Mouse (Mus musculus) midbrain, embryonic 13.5 days (tissue): Measurements from ENCODE around the gene Vwce. TPM values are rescaled to one million over a fixed set of nuclear protein-coding genes. Genes with fewer than 3 reads are reported as not detected.

Experiments used
- ATAC-seq: fragments of 200-750 bp; cut with Nextera tagmentation; 2 replicates; pipeline ENCODE4 v1.8.0; 2017; ENCODE audit warnings: mild to moderate bottlenecking, moderate TSS enrichment, moderate library complexity
- H3K27ac ChIP-seq: fragments of 300-500 bp; sonication (generic); 2 replicates; pipeline ENCODE4 v1.5.1; 2015; ENCODE audit warnings: inconsistent platforms, mild to moderate bottlenecking, moderate library complexity
- H3K27me3 ChIP-seq: fragments of 300-500 bp; sonication (generic); 2 replicates; pipeline ENCODE4 v1.6.1; 2015; ENCODE audit warnings: mild to moderate bottlenecking, inconsistent platforms
- H3K36me3 ChIP-seq: fragments of 300-500 bp; sonication (generic); 2 replicates; pipeline ENCODE4 v1.6.1; 2015; ENCODE audit warnings: mild to moderate bottlenecking, inconsistent platforms
- H3K4me1 ChIP-seq: fragments of 300-500 bp; sonication (generic); replicated peaks from 2 replicates; pipeline ENCODE4 v1.6.1; 2015; ENCODE audit warnings: inconsistent platforms
- H3K4me2 ChIP-seq: fragments of 300-500 bp; sonication (generic); replicated peaks from 2 replicates; pipeline ENCODE4 v1.6.1; 2015; ENCODE audit warnings: moderate library complexity, mild to moderate bottlenecking, inconsistent platforms
- H3K4me3 ChIP-seq: fragments of 300-500 bp; sonication (generic); replicated peaks from 2 replicates; pipeline ENCODE4 v1.5.1; 2015; ENCODE audit warnings: mild to moderate bottlenecking, inconsistent platforms
- H3K9ac ChIP-seq: fragments of 300-500 bp; sonication (generic); replicated peaks from 2 replicates; pipeline ENCODE4 v1.6.1; 2015; ENCODE audit warnings: mild to moderate bottlenecking, inconsistent platforms
- H3K9me3 ChIP-seq: fragments of 300-500 bp; sonication (generic); 2 replicates; pipeline ENCODE4 v1.6.1; 2016; ENCODE audit warnings: mild to moderate bottlenecking, inconsistent platforms
- WGBS: fragments of 180-500 bp; shearing (Covaris S2); methylation state at CpG from one replicate; pipeline ENCODE4 v1.1.7; 2015; 5-methylcytosine and 5-hydroxymethylcytosine counted together
- polyA plus RNA-seq: library from polyadenylated mRNA; unstranded; fragments of >200 nt; fragmentation: Nextera tagmentation; extraction: Ambion mirVana; gene quantifications from 2 replicates; pipeline ENCODE4 v1.2.1, GENCODE M21; 2015

Gene Vwce
- polyA plus RNA-seq, 1 experiment from 2014 or later = 0.61 TPM

DNA sequence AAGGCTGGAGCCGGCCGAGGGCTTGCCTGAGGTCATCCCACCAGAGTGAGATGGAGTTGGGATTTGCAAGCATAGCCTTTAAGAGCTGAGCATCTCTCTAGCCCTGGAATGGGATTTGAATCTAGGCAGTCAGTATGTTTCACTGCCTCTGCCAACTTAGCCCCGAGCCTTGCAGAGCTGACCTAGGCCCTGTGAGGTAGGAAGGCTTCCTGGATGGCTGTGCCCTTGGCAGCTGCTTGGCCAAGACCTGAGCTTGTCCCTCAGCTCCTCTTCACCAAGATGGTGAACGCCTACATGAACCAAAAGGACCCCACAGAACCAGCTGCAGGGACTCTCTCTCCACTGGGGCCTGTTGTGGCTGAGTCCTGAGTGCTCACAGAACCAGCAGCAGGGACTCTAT is 76.7 kb downstream of the Vwce start:
- H3K36me3 ChIP-seq = peaks cover 59% of the 10 kb centered on the region
- peak overlapping the region; percentile 26; the same call in 1 of the 2 replicates for H3K27ac ChIP-seq
- no peak overlapping the region for H3K4me3 ChIP-seq
- H3K4me2 ChIP-seq = no peak overlapping the region
- H3K4me1 ChIP-seq = peaks cover 25% of the 10 kb centered on the region
- no peaks in the 10 kb centered on the region for H3K27me3 ChIP-seq
- no peak overlapping the region for H3K9ac ChIP-seq
- ATAC-seq = no peak
- H3K9me3 ChIP-seq = no peaks in the 10 kb centered on the region
- 95% methylated on average over 4 of the region's 4 CpGs for WGBS

DNA sequence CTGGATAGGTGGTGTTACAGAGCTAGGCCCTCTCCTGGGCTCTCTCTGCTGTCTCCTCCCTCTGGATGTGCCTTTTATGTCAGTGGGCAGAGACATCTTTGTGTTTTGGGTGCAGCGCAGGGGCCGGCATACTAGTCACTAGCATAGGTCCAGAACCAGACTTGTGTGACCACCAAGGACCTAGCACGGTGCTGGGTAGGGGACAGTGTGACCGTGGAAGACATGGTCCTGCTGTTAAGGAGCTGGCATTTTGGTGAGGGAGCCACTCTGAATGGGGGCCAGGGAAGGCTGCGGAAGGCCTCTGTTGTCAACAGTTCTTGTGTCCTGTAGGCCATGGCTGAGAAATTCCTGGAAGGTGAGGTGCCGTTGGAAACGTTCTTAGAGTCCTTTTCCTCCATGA is 78.2 kb downstream of the Vwce start:
- H3K4me2 ChIP-seq = no peak overlapping the region
- ATAC-seq = no peak

DNA sequence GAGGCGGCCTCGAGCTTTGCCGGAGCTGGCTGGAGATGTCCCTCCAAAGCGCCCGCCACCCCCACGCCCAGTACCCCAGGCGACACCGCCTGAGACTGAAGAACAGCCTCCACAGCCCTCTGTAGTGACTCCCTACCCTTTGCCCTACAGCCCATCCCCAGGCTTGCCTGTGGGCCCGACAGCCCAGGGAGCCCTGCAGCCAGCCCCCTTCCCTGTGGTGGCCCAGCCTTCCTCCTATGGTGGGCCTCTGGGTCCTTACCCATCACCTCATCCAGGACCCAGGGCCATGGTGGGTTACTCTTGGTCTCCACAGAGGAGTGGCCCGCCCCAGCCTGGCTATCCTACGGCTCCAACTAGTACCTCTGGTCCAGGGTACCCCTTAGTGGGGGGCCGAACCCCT is 78.6 kb downstream of the Vwce start:
- peaks cover 42% of the 10 kb centered on the region for H3K36me3 ChIP-seq
- H3K4me3 ChIP-seq = no peak overlapping the region
- ATAC-seq = no peak
- peaks cover 25% of the 10 kb centered on the region for H3K4me1 ChIP-seq
- H3K27me3 ChIP-seq = no peaks in the 10 kb centered on the region
- no peak overlapping the region for H3K27ac ChIP-seq
- H3K4me2 ChIP-seq = no peak overlapping the region
- 91% methylated on average over 12 of the region's 12 CpGs for WGBS
- H3K9ac ChIP-seq = no peak overlapping the region
- no peaks in the 10 kb centered on the region for H3K9me3 ChIP-seq

More for the DNA sequence above, 78.2 kb downstream of the Vwce start:
- peaks cover 25% of the 10 kb centered on the region for H3K4me1 ChIP-seq
- H3K36me3 ChIP-seq = peaks cover 47% of the 10 kb centered on the region
- no peak overlapping the region for H3K27ac ChIP-seq
- no peaks in the 10 kb centered on the region for H3K9me3 ChIP-seq
- H3K9ac ChIP-seq = no peak overlapping the region
- no peaks in the 10 kb centered on the region for H3K27me3 ChIP-seq
- WGBS = 94% methylated on average over 7 of the region's 7 CpGs
- H3K4me3 ChIP-seq = no peak overlapping the region

DNA sequence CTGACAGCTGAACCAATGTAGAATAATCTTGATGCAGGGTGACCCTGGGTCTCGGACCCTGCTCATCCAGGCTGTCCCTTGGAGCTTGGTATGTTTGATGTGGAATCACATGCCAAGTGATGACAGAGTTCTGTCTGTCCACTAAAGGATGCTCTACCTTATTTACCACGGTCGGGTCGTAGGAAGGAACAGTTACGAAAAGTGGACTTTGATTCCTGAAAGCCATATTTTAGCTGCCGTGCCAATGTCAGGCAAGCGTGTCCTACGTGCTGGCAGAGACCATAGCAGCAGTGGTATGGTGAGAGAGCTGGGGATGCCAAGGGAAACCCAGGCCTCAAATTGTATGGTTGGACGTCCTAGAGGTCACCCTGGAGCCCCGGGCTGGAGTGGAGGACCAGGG is 79.5 kb downstream of the Vwce start:
- no peak overlapping the region for H3K4me3 ChIP-seq
- ATAC-seq = no peak
- 91% methylated on average over 10 of the region's 10 CpGs for WGBS
- no peak overlapping the region for H3K4me2 ChIP-seq
- no peak overlapping the region for H3K27ac ChIP-seq
- H3K9me3 ChIP-seq = no peaks in the 10 kb centered on the region
- H3K9ac ChIP-seq = no peak overlapping the region
- peaks cover 25% of the 10 kb centered on the region for H3K4me1 ChIP-seq
- H3K27me3 ChIP-seq = no peaks in the 10 kb centered on the region
- H3K36me3 ChIP-seq = peaks cover 36% of the 10 kb centered on the region

DNA sequence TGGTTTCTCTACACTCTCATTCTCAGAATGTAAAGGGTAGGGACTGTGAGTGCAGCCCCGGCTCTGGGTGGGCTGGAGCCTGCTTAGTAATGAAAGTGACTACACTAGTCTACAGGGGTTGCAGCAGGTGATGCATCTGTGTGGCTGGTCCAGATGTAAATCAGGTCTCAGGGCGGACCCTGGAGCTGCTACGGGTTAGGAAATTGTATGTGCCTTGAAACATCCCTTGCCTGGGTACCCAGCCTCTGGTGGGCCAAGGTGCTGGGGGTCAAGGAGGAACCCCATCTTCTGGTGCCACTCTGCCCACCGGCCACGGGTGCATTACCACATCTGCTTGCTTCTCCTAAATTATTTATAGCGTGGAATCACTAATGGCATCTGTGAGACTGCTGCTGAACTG is 80.2 kb downstream of the Vwce start:
- H3K4me3 ChIP-seq = no peak overlapping the region
- no peak for ATAC-seq
- peaks cover 21% of the 10 kb centered on the region for H3K4me1 ChIP-seq
- no peaks in the 10 kb centered on the region for H3K9me3 ChIP-seq
- 83% methylated on average over 6 of the region's 6 CpGs for WGBS
- H3K27ac ChIP-seq = peak overlapping the region; percentile 56; the same call in 1 of the 2 replicates
- no peaks in the 10 kb centered on the region for H3K27me3 ChIP-seq
- H3K9ac ChIP-seq = no peak overlapping the region; the same call in 1 of the 2 replicates
- no peak overlapping the region for H3K4me2 ChIP-seq
- peaks cover 36% of the 10 kb centered on the region for H3K36me3 ChIP-seq

DNA sequence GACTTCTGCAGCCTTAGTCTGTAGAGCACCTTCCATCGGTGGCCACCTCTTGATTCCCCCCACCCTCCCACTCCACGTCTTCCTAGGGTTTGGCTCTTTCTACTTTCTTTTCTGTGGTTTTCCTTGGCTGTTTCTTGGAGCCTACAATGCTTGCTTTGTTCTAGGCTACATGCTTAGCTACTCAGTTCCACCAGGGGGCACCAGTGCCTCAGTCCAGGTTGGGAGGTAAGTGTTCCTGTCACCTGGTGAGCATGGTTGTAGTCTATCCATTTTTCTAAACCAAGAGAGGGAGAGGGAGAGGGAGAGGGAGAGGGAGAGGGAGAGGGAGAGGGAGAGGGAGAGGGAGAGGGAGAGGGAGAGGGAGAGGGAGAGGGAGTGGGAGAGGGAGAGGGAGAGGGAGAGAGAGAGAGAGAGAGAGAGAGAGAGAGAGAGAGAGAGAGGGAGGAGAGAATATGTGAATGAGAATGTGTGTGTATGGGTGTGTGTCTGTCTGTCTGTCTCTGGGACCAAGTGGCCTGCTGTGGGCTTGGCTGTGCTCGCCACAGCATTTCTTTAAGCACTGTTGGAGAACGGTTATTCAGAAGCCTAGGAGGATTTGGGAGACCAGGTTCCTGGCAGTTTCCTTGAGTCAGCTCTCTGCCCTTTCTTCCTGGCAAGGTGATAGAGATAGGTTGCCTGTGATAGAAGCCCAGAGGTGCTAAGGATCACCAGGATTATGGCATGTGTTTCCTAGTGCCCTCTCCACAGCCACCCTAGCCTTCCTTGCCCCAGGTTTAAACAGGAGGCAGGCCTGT is 80.9 kb downstream of the Vwce start:
- Histone ChIP-seq H3K27ac (peak overlapping the region; percentile 56), H3K4me1 (peaks cover 20% of the 10 kb centered on the region), H3K9me3 (no peaks in the 10 kb centered on the region), H3K36me3 (peaks cover 36% of the 10 kb centered on the region), H3K27me3 (no peaks in the 10 kb centered on the region), H3K4me3 (no peak overlapping the region), H3K9ac (no peak overlapping the region), H3K4me2 (no peak overlapping the region)
- ATAC-seq = peak; percentile 31
- WGBS = 37% methylated on average over 4 of the region's 4 CpGs

DNA sequence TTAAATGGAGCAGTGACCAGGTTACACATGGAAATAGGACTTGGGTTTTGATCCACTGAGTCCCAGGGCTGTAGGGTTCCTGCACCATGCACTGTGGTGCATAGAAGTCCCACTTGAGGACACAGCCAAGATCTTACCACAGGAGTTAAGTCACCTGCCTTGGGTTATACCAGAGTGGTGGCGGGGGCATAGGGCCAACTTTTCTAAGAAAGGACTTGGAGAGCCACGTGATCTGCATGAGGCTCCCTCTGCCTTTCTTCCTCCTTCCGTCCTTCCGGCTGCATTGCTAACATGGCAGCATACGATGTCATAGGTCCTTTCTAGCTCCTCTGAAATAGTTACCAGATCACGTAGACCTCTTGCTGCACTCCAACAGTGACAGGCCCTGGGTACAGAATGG is 81.5 kb downstream of the Vwce start:
- Histone ChIP-seq H3K36me3 (peaks cover 36% of the 10 kb centered on the region), H3K27ac (peak overlapping the region; percentile 55; the same call in 1 of the 2 replicates), H3K4me1 (peaks cover 21% of the 10 kb centered on the region), H3K4me2 (no peak overlapping the region), H3K9ac (no peak overlapping the region), H3K9me3 (no peaks in the 10 kb centered on the region), H3K4me3 (no peak overlapping the region), H3K27me3 (no peaks in the 10 kb centered on the region)
- no peak for ATAC-seq
- WGBS = 90% methylated on average over 6 of the region's 6 CpGs

Other genes starting within 250 kb of the Vwce start
- gene Syt7, start 245.1 kb upstream of the Vwce start, polyA plus RNA-seq = 8.2 and 8.8 TPM in 2 replicates
- gene Lrrc10b, start 176.7 kb upstream of the Vwce start, polyA plus RNA-seq = 0.71 and 0.76 TPM in 2 replicates
- gene Ppp1r32, start 151.3 kb upstream of the Vwce start, polyA plus RNA-seq = 1.0 and 1.6 TPM in 2 replicates
- gene Cpsf7, start 108.9 kb upstream of the Vwce start, polyA plus RNA-seq = 56.9 and 57.8 TPM in 2 replicates
- gene Sdhaf2, start 108.1 kb upstream of the Vwce start, polyA plus RNA-seq = 63.3 and 63.5 TPM in 2 replicates
- 56.1 and 58.6 TPM in 2 replicates for gene Tmem216, start 78.0 kb upstream of the Vwce start, polyA plus RNA-seq
- 17.1 and 18.8 TPM in 2 replicates for gene Cyb561a3, start 57.0 kb upstream of the Vwce start, polyA plus RNA-seq
- 51.3 and 52.2 TPM in 2 replicates for gene Tmem138, start 56.9 kb upstream of the Vwce start, polyA plus RNA-seq
- gene Ddb1, start 28.9 kb upstream of the Vwce start, polyA plus RNA-seq = 297 and 311 TPM in 2 replicates
- 23.5 and 25.9 TPM in 2 replicates for gene Tkfc, start 28.6 kb upstream of the Vwce start, polyA plus RNA-seq
- not detected in 2 replicates for gene Pga5, start 43.9 kb downstream of the Vwce start, polyA plus RNA-seq
- gene Vps37c, start 54.5 kb downstream of the Vwce start, polyA plus RNA-seq = 33.1 and 35.5 TPM in 2 replicates
- 0.24 TPM in 2 replicates for gene Cd5, start 104.8 kb downstream of the Vwce start, polyA plus RNA-seq
- not detected in 2 replicates for gene Cd6, start 195.8 kb downstream of the Vwce start, polyA plus RNA-seq
- 0.28 and 0.59 TPM in 2 replicates for gene Slc15a3, start 205.5 kb downstream of the Vwce start, polyA plus RNA-seq
- gene Tmem132a, start 235.7 kb downstream of the Vwce start, polyA plus RNA-seq = 196 and 215 TPM in 2 replicates
- 34.4 and 35.0 TPM in 2 replicates for gene Tmem109, start 247.8 kb downstream of the Vwce start, polyA plus RNA-seq